Mouse (Mus musculus): ENCODE data around the gene Elovl6.
A peak's percentile ranks its signal among the peaks of the same experiment; 100 is the strongest.

The Elovl6 gene

DNA sequence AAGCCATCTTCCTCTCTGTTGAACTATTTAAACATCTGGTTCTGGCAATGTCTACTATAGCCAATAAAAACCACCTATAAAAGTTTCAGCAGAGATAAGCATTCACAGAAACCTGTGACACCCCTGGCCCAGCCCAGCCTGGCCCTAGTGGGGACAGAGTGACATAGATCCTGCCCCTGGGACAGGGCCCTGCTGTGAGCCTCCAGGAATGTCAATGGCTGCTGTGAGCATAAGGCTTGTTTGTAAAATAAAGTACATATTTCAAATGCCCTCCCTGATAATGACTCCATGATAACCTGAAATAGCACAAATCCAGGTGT, 118.1 kb downstream of the Elovl6 start:
- DNase-seq: no peak

DNA sequence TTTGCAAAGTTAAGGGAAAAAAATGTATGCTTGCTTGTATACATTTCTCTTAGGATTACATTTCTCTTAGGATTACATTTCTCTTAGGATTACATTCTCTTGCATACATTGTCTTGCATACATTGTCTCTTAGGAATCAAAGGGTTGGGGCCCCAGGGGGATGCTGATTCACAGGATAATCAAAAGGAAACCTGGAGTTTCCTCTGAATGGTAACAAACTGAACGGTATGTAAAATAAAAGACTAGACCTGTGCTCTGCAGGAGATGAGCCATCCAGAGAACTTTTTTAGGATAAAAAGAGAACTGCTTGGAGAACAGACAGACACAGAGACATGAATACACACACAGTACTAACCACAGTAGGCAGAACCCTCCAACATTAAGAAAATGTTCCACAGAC, 118.8 kb downstream of the Elovl6 start:
- DNase-seq: no peak

DNA sequence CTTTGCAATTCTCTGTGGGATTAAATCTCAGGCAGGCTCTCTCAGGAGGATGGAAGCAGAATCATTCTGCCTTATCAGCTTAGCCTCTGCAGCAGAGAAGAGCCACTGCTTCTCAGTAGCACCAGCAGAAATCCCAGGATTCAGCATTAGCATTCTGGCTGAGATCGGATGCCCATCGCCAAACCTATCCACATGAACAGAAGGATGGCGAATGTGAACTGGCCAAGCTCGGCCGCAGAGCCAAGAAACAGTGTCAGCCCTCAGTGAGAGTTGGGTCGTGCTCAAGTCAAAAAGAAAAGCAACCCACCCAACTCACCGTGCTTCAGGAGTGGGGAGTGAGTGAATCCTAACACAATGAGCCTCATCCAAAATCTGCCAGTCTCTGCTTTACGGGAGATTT, 119.6 kb downstream of the Elovl6 start:
- DNase-seq: no peak

DNA sequence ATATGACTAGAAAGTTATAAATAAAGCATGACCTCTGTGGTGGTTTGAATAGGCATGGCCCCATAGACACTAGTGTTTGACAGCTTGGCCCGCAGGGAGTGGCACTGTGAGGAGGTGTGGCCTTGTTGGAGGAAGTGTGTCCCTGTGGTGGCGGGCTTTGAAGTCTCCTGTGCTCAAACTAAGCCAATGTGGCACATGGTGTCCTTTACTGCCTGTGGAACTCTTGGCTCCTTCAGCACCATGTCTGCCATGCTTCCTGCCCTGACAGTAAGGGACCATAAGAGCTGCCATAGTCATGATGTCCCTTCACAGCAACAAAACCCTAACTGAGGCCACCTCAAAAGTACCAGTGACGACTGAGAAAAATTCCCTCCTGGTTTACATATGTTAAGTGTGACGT, 120.3 kb downstream of the Elovl6 start:
- DNase-seq: no peak

DNA sequence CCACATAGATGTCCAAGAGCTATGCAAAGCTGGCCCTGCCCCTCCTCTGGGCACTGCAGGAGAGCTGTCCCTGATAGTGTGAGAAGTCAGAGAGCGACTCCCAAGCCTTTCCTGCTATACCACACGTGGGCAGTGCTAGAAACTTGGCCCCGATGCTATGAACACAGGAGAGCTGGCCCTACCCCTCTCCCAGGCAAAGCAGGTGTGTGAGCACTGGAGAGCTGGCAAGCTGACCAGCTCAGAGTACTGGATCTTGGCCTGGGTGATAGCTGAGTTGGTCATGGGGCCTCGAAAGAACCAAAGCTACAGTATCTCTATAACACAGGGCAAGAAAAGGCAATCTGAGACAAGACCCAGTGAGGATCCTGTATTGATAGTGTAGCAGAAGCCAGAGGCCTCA, 124.4 kb downstream of the Elovl6 start:
- DNase-seq: no peak

DNA sequence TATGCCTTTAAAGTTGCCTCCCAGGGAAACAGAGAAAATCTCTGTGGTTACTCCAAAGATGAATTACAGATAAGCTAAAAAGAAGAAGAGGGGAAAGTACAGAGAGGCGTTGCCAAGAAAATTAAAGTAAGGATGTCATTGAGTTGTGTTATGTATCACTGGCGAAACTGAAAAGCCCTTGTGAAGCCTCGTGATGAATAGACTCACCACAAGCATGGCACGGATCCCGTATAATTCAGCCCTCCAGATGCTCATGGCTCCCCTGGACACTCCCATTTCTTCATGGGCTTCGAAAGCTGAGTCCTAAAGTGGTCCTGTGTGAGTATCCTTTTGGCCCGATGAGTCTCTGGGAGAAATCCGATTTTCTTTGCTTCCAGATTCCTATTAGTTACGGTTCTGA, 125.1 kb downstream of the Elovl6 start:
- no peak for DNase-seq

DNA sequence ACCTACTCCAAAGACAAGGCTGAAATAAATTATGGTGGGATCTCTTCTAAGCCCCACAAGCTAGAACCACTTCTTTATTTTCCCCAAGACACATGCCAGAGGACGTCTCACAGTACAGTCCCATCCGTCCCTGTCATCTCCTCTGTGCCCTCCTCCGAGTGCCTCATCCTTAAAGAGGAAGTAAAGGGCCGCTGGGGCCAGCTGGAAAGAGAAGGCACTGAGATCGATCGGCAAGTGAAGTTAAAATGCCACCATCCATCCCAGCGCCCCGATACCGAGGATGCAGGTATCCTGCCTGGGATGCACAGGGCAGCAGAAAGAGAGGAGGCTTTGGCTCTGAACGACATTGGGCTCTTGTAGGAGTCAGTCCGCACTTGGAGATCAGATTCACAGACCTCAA, 125.6 kb downstream of the Elovl6 start:
- no peak for DNase-seq

DNA sequence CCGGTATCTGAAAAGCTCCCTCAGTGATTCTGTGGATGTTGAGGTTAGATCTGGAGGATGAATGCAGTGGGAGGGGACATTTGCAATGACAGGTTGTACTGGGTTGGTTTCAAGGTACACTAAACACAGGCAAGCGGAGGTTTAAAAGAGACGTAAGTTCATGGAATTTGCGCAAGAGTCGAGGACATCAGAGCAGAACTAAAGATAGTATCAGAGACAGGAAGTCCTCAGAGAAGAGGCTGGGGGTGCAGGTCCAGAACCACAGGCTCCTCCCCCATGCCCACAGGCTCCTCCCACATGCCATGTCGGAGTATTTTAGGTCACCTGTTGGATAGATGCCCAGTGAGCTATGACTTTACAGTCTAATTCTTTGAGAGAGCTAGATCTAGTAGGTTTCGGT, 126.6 kb downstream of the Elovl6 start:
- DNase-seq: peak; percentile 14 to 34

DNA sequence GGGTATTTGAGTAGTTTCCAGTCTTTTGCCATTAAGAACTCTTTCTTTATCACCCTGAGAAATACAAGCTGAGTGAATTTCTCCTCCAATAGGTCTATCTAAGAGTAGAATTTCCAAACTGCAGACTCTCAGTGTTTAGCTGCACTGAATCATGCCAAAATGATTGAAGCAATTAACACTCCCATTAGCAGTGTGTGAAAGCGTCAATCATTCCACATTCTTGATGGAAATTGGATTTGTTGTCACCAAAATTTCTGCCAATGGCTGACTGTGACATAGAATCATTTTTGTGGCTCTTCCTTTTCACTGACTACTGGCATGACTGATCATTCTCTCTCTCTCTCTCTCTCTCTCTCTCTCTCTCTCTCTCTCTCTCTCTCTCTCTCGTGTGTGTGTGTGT, 131.8 kb downstream of the Elovl6 start:
- DNase-seq: no peak

DNA sequence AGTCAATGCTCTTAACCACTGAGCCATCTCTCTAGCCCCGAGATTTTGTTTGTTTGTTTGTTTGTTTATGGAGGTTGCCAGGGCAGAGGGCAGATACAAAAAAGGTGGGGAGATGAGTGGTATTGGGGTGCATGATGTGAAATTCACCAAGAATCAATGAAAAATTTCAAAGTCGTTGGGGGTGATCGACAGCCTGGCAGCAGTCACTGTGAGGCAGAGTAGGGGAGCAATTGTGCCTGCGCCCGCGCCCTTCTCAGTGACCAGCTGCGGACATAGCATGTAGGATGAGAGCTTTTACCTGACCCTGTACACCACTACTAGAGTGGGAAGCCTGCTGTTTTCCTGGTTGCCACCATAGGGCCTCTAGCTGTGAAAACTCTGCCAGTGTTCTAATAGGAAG, 143.8 kb downstream of the Elovl6 start:
- no peak for DNase-seq

DNA sequence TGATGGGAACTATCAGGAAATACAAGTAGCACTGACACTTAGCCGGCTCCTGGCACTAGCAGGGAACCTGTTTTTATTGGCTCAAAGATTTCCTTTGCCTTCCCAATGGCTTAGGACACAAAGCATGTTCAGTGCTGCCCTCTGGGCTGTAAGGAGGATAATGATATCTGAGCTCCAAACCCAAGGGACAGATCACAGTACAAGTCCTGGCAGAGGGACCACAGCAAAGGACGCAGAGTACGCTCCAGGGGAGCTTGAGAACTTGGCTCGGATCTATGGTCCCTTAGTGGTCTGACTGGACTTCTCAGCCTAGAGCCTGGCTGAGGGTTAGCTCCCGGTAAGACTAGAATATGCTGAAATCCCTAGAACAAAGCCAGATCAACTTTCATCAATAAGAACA, 148.1 kb downstream of the Elovl6 start:
- DNase-seq: no peak

DNA sequence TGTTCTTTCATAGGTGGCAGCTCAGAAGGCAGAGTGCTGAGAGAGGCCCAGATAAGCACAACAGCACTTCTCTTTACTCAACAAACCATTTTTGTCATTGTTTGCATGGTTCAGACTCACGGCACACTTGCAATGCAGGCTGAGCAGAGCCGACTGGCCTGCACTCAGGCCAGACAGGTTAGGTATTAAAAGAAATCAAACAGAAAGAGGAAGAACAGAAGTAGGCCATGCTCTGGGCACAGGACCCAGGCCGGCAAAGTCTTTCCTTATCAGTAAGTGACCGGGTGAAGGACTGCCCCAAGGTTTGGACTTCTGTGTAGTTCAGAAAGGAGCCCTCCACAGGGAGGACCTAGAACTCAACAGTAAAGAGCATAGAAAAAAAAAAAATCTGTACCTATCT, 149.7 kb downstream of the Elovl6 start:
- no peak for DNase-seq

DNA sequence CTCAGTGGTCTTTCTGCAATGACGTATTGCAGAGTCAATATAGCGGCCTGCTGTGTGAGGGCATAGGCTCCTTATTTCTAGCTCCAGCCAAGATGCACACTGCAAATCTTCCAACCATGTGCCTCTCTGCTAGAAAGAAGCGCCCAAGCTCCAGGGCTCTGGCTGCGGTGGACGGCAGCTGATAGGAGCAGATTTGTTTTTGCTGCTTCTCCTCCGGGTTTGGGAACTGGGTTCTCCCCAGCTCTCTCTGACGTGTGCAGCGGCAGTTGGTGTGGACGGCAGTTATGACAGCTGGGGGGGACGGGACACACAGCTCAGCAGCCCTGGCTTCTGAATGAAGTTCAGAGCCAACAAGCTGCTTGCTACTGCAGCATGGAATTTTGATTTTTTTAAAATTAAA, 150.2 kb downstream of the Elovl6 start:
- no peak for DNase-seq

DNA sequence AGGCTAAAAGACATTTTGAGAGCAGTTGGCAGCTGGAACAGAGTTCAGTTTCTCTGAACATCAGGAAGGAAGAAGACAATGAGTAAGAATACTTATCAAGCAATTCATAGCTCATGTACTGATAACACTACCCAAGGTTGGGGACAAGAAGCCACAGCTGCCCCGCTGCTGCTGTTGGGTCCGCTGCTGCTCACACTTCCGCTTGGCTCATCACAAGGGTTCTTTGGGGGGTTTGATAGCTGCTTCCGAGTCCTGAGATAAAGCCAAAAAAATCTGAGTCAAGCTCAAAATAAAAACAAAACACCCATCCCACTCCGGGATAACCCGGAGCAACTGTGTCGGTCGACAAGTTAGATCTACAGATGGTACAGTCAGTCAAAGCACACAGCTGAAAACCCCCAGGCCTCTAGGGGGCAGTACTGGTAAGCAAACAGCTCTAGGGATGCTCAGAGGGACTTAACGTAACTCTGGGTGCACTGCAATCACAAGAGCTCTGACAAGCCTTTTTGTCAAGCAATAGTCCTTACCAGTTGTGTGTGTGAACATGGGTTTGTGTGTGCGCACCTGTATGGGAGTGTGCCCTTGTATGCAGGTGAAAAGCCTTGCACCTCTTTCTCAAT, 151.0 kb downstream of the Elovl6 start:
- DNase-seq: no peak

DNA sequence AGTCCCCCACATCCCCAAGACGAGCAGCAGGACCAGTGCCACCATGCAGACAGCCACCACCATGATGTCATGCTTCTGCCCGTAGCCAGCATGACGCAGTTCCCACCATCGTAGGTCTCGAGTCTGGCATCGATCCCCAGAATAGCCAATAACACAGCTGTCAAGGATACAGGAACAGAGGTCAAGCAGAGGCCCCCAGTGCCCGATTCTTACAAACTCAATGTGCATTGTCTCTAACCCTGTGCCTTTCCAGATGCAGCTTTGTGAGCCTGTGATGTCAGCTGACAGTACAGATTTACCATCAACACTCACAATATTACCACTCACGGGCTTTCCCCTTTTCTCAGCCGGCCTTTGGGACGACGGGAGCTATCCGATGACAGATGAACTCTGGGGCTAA, 154.0 kb downstream of the Elovl6 start:
- DNase-seq: no peak

DNA sequence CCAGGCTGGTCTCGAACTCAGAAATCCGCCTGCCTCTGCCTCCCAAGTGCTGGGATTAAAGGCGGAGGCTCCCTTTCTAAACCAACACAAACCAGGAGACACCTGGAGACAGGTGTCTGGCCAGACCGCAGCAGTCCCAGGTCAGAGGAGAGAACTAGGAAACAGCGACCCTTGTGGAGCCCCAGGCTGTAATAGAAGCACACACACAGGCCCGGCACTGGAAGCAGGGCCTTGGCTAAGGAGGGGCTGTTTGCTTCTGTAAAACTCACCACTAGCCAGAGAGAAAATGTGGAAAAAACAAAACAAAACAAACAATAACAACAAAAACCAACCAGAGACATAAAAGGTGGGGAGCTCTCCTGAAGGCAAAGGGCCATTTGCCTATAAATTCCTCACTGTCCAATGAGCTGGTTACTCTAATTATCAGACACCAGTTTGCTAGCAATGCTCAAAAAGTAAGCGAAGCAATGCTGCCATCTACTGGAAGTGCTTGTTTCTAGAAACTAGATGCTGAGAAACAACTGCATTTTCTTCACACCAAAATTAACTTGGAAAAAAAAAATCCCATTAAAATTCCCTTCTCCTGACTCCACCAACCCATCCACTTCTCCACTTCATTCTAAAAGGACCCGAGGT, 154.7 kb downstream of the Elovl6 start:
- no peak for DNase-seq

DNA sequence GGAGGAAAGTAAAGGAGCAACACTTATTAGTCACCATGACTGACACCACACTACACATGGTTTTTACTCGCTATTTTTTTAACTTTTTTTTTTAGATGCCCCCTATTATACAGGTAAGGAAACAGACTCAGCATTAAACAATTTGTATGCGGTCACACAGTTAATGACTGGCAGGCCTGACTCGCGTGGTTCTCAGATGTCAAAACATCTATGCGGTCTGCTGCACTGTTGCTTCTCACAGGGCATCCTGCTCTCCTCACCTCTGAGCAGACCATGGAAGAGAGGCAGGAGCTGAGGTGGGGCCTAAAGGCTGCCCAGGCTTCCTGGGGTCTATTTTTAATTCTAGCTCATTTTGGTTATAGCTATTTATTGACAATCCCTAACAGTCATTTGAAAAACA, 155.3 kb downstream of the Elovl6 start:
- DNase-seq: no peak
